ENCODE assay signal across 11 mouse cellular contexts in the genomic region with DNA sequence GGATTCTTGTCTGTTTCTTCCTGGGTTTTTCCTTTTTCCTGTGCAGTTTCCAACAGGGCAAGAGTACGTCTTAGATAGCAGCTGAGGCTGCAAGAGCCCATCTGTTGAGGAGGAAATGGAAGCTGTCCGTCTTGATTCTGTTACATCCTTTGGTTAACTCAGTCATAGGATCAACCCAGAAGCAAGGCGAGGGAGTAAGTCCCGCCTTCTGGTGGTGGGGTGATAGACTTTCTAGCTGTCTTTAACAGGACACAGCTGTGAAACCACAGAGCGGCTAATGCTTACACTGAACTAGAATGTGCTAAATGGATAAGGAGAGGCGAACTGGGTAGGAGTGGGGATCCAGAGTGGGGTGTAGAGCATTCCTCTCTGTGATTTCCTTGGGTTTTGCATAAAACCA.
A peak's percentile ranks its signal among the peaks of the same experiment; 100 is the strongest.
DNase-seq lines count a peak whose midpoint lies in the region; ATAC-seq lines count a peak whose summit lies in the region.
"Had no signal": no experiment of that assay in that cellular context is flagged by ENCODE, and none has a peak within 500 bp of the region (broad histone marks: within the 10 kb centered on the region; RNA-seq: fewer than 3 reads in every experiment).

No protein-coding gene starts in this region.

- no peaks in the 10 kb centered on the region for H3K9me3 ChIP-seq in liver, embryonic 16.5 days (replicated peaks; ENCODE audit: control insufficient read depth, low read length)

- no peak overlapping the region for H3K4me3 ChIP-seq in liver, embryonic 16.5 days (ENCODE audit: low read depth, low read length)

- DNase-seq in kidney, postnatal 10 days: peak; percentile 58
- no peak for DNase-seq in kidney, adult 11 months
- DNase-seq in natural killer cell, adult 2 months (ENCODE audit: low spot score in 2 of 2): peak; percentile 58 to 71
- no peak for DNase-seq in gastrocnemius, postnatal 36 days
- DNase-seq in neural tube, embryonic 10.5 days (ENCODE audit: extremely low spot score, low spot score): no peak
- no peak for DNase-seq in embryo, embryonic 10 days (ENCODE audit: low spot score)
- DNase-seq: adrenal gland, postnatal 10 days; midbrain, embryonic 14.5 days had no signal

- intact Hi-C loops in gastrocnemius, postnatal 36 days (cut with DNase I): no loop called here

- H3K4me2 ChIP-seq in liver, embryonic 16.5 days (ENCODE audit: low read depth, low read length): no peak overlapping the region
- H3K4me2 ChIP-seq: hindbrain, embryonic 14.5 days had no signal

- H3K27ac ChIP-seq in liver, embryonic 16.5 days (ENCODE audit: low read length): no peak overlapping the region
- H3K27ac ChIP-seq: hindbrain, embryonic 14.5 days had no signal

- no peaks in the 10 kb centered on the region for H3K36me3 ChIP-seq in liver, embryonic 16.5 days (ENCODE audit: control insufficient read depth, insufficient read depth)

- no peak overlapping the region for H3K9ac ChIP-seq in liver, embryonic 16.5 days (ENCODE audit: low read depth, low read length)
- H3K9ac ChIP-seq: hindbrain, embryonic 14.5 days had no signal

- no peaks in the 10 kb centered on the region for H3K27me3 ChIP-seq in liver, embryonic 16.5 days (ENCODE audit: control insufficient read depth, insufficient read depth, low read depth, low read length)

- peak; percentile 93 for ATAC-seq in common myeloid progenitor, adult 5-6 weeks (replicated peaks; ENCODE audit: low read depth, poor library complexity, severe bottlenecking)
- ATAC-seq in liver, embryonic 16.5 days (ENCODE audit: low read depth): 0 out of 2 replicates have a peak, but pooled peaks have one; percentile 24

- WGBS in liver, embryonic 16.5 days (ENCODE audit: insufficient replicate concordance): 12% methylated on average over 6 of the region's 6 CpGs

- H3K4me1 ChIP-seq in liver, embryonic 16.5 days (ENCODE audit: control insufficient read depth, low read depth, low read length): no peaks in the 10 kb centered on the region

Comparison
In these comparisons a context has a peak if more than half of its experiments do, and no peak if none do; other contexts are left out.
1. DNase-seq: peak in kidney, postnatal 10 days (single experiment) and natural killer cell, adult 2 months (2 of 2); none in kidney, adult 11 months (single experiment), gastrocnemius, postnatal 36 days (0 of 2), neural tube, embryonic 10.5 days (single experiment) and embryo, embryonic 10 days (single experiment).